Mouse (Mus musculus): Measurements from ENCODE around the gene Trpm7.

DNA sequence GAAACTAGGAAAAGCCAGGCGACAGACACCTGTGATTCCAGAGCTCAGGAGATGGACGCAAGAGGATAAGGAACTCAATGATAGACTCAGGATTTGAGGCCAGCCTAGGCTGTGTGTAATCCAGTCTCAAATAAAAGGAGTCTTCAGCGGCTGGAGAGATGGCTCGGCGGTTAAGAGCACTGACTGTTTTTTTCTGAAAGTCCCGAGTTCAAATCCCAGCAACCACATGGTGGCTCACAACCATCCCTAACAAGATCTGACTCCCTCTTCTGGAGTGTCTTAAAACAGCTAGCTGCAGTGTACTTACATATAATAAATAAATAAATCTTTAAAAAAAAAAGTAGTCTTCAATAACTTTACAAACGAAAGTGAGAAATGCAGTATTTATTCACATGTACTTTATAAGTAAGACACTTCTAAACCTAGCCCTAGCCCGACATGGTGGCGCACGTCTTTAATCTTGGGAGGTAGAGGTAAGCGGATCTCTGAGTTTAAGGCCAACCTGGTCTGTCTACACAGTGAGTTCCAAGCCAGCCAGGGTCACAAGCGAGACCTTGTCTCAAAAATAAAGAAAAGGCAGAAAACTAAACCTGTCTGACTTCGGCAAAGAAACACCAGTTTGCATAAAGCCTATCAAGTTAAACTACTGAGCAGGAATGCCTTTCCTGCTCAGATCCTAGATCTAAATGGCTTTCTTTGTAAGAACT is 1.1 kb downstream of the Trpm7 start:
- TF ChIP-seq CTCF (IDR thresholded peaks at IDR 0.05; ENCODE audit: low read depth, low read length) (no peak), GATA1 (IDR thresholded peaks at IDR 0.05; ENCODE audit: borderline replicate concordance, low read length) (no peak)

Measured in G1E (cell line).